Mouse (Mus musculus): ENCODE results near the gene Cstf1. TPM values are rescaled to one million over a fixed set of nuclear protein-coding genes. Genes with fewer than 3 reads are reported as not detected.

Cstf1 gene
- polyA plus RNA-seq (2011; ENCODE audit: insufficient read depth, insufficient read length, low read depth, missing spikeins) = 49.6 and 52.1 TPM in 2 replicates

- peak within 1 kb of the TSS; percentile 42 for H3K27ac ChIP-seq (ENCODE audit: insufficient read depth, low read length)
- H3K9me3 ChIP-seq (replicated peaks; ENCODE audit: control insufficient read depth, insufficient read depth, low read length, poor library complexity, severe bottlenecking) = no peaks in the 10 kb centered on the region
- TF ChIP-seq CTCF (IDR thresholded peaks at IDR 0.05; ENCODE audit: low read depth, low read length) = no peak
- peak; percentile 37; the same call in 1 of the 2 replicates for TF ChIP-seq EP300 (IDR thresholded peaks at IDR 0.05; ENCODE audit: insufficient read depth, low read depth, low read length)
- peak; percentile 52 for TF ChIP-seq POLR2A (IDR thresholded peaks at IDR 0.05; ENCODE audit: insufficient read depth, low read length)
- H3K9ac ChIP-seq (ENCODE audit: low read depth, poor library complexity, severe bottlenecking) = peak within 1 kb of the TSS; percentile 87
- no peaks in the 10 kb centered on the region for H3K27me3 ChIP-seq (ENCODE audit: control insufficient read depth, insufficient read depth, low read length, poor library complexity, severe bottlenecking)
- H3K4me3 ChIP-seq (ENCODE audit: low read depth, low read length) = peak within 1 kb of the TSS; percentile 93
- peaks cover 50% of the 10 kb centered on the region for H3K36me3 ChIP-seq (ENCODE audit: control insufficient read depth, insufficient read depth, low read length, poor library complexity, severe bottlenecking)
- H3K4me1 ChIP-seq (ENCODE audit: control insufficient read depth, insufficient read depth, low read length) = no peaks in the 10 kb centered on the region
Measured at GRCm38 (mm10) chr2:172370411-172371223, at the start of gene Cstf1, which contains the start of gene Aurka. Gene Cstf1 (plus strand): TSS chr2:172370681. Gene Aurka (minus strand): TSS chr2:172370535.

GRCm38 (mm10) chr2:172320878-172321277 is 49.6 kb upstream of the Cstf1 start:
- Histone ChIP-seq H3K27ac (ENCODE audit: insufficient read depth, low read length) (no peak overlapping the region), H3K9ac (ENCODE audit: low read depth, poor library complexity, severe bottlenecking) (no peak overlapping the region), H3K4me1 (ENCODE audit: control insufficient read depth, insufficient read depth, low read length) (no peaks in the 10 kb centered on the region), H3K9me3 (replicated peaks; ENCODE audit: control insufficient read depth, insufficient read depth, low read length, poor library complexity, severe bottlenecking) (no peaks in the 10 kb centered on the region), H3K36me3 (ENCODE audit: control insufficient read depth, insufficient read depth, low read length, poor library complexity, severe bottlenecking) (no peaks in the 10 kb centered on the region), H3K4me3 (ENCODE audit: low read depth, low read length) (no peak overlapping the region), H3K27me3 (ENCODE audit: control insufficient read depth, insufficient read depth, low read length, poor library complexity, severe bottlenecking) (no peaks in the 10 kb centered on the region; the same call in 1 of the 2 replicates)
- TF ChIP-seq EP300 (IDR thresholded peaks at IDR 0.05; ENCODE audit: insufficient read depth, low read depth, low read length) (no peak), CTCF (IDR thresholded peaks at IDR 0.05; ENCODE audit: low read depth, low read length) (no peak), POLR2A (IDR thresholded peaks at IDR 0.05; ENCODE audit: insufficient read depth, low read length) (no peak)

GRCm38 (mm10) chr2:172328248-172328647 is 42.2 kb upstream of the Cstf1 start:
- no peaks in the 10 kb centered on the region for H3K36me3 ChIP-seq (ENCODE audit: control insufficient read depth, insufficient read depth, low read length, poor library complexity, severe bottlenecking)
- H3K9ac ChIP-seq (ENCODE audit: low read depth, poor library complexity, severe bottlenecking) = no peak overlapping the region
- TF ChIP-seq POLR2A (IDR thresholded peaks at IDR 0.05; ENCODE audit: insufficient read depth, low read length) (no peak), CTCF (IDR thresholded peaks at IDR 0.05; ENCODE audit: low read depth, low read length) (peak; percentile 45)
- H3K27me3 ChIP-seq (ENCODE audit: control insufficient read depth, insufficient read depth, low read length, poor library complexity, severe bottlenecking) = no peaks in the 10 kb centered on the region
- no peak overlapping the region for H3K4me3 ChIP-seq (ENCODE audit: low read depth, low read length)
- no peaks in the 10 kb centered on the region for H3K4me1 ChIP-seq (ENCODE audit: control insufficient read depth, insufficient read depth, low read length)
- H3K27ac ChIP-seq (ENCODE audit: insufficient read depth, low read length) = no peak overlapping the region
- no peaks in the 10 kb centered on the region for H3K9me3 ChIP-seq (replicated peaks; ENCODE audit: control insufficient read depth, insufficient read depth, low read length, poor library complexity, severe bottlenecking)

DNA sequence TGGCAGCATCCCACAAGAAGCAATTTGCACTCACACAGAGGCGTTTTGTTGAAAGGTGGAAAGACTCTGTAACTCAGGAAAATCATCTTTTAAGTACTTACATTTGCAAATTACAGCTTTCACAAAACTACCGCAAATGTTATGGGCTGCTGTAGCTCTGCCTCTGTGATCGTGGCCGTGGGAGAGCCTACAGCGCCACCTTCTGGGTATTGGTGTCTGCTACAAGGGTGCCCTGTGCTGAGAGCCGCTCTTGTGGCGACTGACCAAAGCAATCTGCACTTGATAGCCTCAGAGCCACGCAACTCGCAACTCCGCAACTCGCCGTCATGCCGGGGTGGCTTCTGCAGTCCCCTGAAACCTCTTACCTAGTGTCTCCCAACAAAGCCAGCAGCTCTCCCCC is 41.3 kb upstream of the Cstf1 start:
- Histone ChIP-seq H3K4me3 (ENCODE audit: low read depth, low read length) (no peak overlapping the region), H3K27me3 (ENCODE audit: control insufficient read depth, insufficient read depth, low read length, poor library complexity, severe bottlenecking) (no peaks in the 10 kb centered on the region), H3K9me3 (replicated peaks; ENCODE audit: control insufficient read depth, insufficient read depth, low read length, poor library complexity, severe bottlenecking) (no peaks in the 10 kb centered on the region), H3K9ac (ENCODE audit: low read depth, poor library complexity, severe bottlenecking) (no peak overlapping the region), H3K4me1 (ENCODE audit: control insufficient read depth, insufficient read depth, low read length) (no peaks in the 10 kb centered on the region), H3K27ac (ENCODE audit: insufficient read depth, low read length) (no peak overlapping the region), H3K36me3 (ENCODE audit: control insufficient read depth, insufficient read depth, low read length, poor library complexity, severe bottlenecking) (no peaks in the 10 kb centered on the region)
- no peak for TF ChIP-seq EP300 (IDR thresholded peaks at IDR 0.05; ENCODE audit: insufficient read depth, low read depth, low read length)
- TF ChIP-seq CTCF (IDR thresholded peaks at IDR 0.05; ENCODE audit: low read depth, low read length) = peak; percentile 97
- TF ChIP-seq POLR2A (IDR thresholded peaks at IDR 0.05; ENCODE audit: insufficient read depth, low read length) = no peak

DNA sequence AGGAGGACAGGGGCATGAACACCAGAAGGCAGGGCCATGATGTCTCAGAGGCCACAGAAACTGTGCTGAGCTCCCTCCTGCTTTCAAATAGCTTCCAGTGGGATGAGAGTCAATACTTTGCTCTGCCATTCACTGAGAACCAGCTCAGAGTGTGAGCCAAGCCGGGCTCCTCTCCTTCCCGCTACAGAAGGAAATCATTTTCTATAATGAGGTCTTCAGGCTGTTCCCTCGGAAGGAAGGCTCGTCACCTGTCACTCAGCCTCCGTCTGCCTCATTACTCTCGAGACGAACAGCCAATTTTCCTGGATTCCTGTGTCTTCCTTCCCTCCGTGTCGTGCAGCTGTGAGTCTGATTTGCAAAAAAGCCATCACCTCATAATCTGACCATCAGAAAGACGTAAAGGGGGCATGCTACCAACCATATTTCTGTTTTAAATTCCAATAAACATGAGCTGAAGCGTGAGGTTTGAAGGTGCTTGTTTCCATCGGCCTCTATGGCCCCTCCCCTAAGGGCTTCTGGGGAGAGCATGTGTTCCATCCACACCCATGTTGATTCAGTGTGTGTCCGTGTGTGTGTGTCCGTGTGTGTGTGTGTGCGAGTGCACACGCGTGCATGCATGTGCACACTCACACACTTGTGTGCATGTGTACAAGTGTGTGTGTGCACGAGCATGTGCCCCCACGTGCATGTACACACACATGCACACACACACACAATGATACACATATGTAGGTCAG is 32.1 kb upstream of the Cstf1 start:
- no peak overlapping the region for H3K9ac ChIP-seq (ENCODE audit: low read depth, poor library complexity, severe bottlenecking)
- no peaks in the 10 kb centered on the region for H3K9me3 ChIP-seq (replicated peaks; ENCODE audit: control insufficient read depth, insufficient read depth, low read length, poor library complexity, severe bottlenecking)
- H3K4me1 ChIP-seq (ENCODE audit: control insufficient read depth, insufficient read depth, low read length) = no peaks in the 10 kb centered on the region
- TF ChIP-seq EP300 (IDR thresholded peaks at IDR 0.05; ENCODE audit: insufficient read depth, low read depth, low read length) (no peak), POLR2A (IDR thresholded peaks at IDR 0.05; ENCODE audit: insufficient read depth, low read length) (no peak)
- H3K36me3 ChIP-seq (ENCODE audit: control insufficient read depth, insufficient read depth, low read length, poor library complexity, severe bottlenecking) = no peaks in the 10 kb centered on the region
- H3K27me3 ChIP-seq (ENCODE audit: control insufficient read depth, insufficient read depth, low read length, poor library complexity, severe bottlenecking) = no peaks in the 10 kb centered on the region
- H3K4me3 ChIP-seq (ENCODE audit: low read depth, low read length) = no peak overlapping the region
- no peak overlapping the region for H3K27ac ChIP-seq (ENCODE audit: insufficient read depth, low read length)

DNA sequence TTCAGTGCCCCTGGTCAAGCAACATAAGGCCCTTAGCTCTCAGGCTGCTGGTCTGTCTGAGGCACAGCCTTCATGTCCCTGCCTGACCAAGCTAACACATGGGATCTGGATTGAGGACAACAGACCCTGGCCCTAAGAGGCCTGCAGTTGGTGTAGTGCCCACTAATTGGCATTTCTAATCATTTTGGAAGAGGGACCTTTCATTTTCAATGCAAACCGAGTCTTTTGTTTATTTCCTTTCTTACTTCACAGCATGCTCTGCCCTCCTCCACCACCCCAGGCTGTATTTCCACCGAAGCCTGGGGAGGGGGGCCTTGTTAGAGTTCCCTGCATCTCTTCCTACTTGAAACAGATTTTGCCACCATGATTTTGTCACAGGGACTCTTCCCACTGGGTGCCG is 29.5 kb upstream of the Cstf1 start:
- Histone ChIP-seq H3K27me3 (ENCODE audit: control insufficient read depth, insufficient read depth, low read length, poor library complexity, severe bottlenecking) (no peaks in the 10 kb centered on the region), H3K4me1 (ENCODE audit: control insufficient read depth, insufficient read depth, low read length) (no peaks in the 10 kb centered on the region), H3K27ac (ENCODE audit: insufficient read depth, low read length) (no peak overlapping the region), H3K36me3 (ENCODE audit: control insufficient read depth, insufficient read depth, low read length, poor library complexity, severe bottlenecking) (no peaks in the 10 kb centered on the region), H3K9ac (ENCODE audit: low read depth, poor library complexity, severe bottlenecking) (no peak overlapping the region), H3K9me3 (replicated peaks; ENCODE audit: control insufficient read depth, insufficient read depth, low read length, poor library complexity, severe bottlenecking) (no peaks in the 10 kb centered on the region), H3K4me3 (ENCODE audit: low read depth, low read length) (no peak overlapping the region)
- no peak for TF ChIP-seq POLR2A (IDR thresholded peaks at IDR 0.05; ENCODE audit: insufficient read depth, low read length)
- TF ChIP-seq EP300 (IDR thresholded peaks at IDR 0.05; ENCODE audit: insufficient read depth, low read depth, low read length) = no peak
- TF ChIP-seq CTCF (IDR thresholded peaks at IDR 0.05; ENCODE audit: low read depth, low read length) = no peak

Data from ES-Bruce4 (cell line).